Mouse (Mus musculus) stomach, postnatal 0 days (tissue): ENCODE measurements around the gene Mob3b. TPM values are rescaled to one million over a fixed set of nuclear protein-coding genes. Genes with fewer than 3 reads are reported as not detected.
A peak's percentile ranks its signal among the peaks of the same experiment; 100 is the strongest.

Source experiments
- ATAC-seq: fragments of 200-750 bp; cut with Nextera tagmentation; 2 replicates; pipeline ENCODE4 v1.8.0; 2017; ENCODE audit not compliant: low FRiP score, low TSS enrichment
- DNase-seq: peaks from one replicate; pipeline ENCODE4 v3.0.0-alpha.2; 2016; ENCODE audit warnings: low spot score
- H3K27ac ChIP-seq: fragments of 300-500 bp; sonication (generic); replicated peaks from 2 replicates; pipeline ENCODE4 v1.5.1; 2014; ENCODE audit warnings: mild to moderate bottlenecking, control low read depth
- H3K27me3 ChIP-seq: fragments of 300-500 bp; sonication (generic); 2 replicates; pipeline ENCODE4 v1.6.1; 2014; ENCODE audit warnings: low read length; ENCODE audit not compliant: control insufficient read depth, insufficient read depth
- H3K36me3 ChIP-seq: fragments of 300-500 bp; sonication (generic); 2 replicates; pipeline ENCODE4 v1.6.1; 2014; ENCODE audit warnings: low read length, mixed read lengths; ENCODE audit not compliant: control insufficient read depth, insufficient read depth
- H3K4me1 ChIP-seq: fragments of 300-500 bp; sonication (generic); replicated peaks from 2 replicates; pipeline ENCODE4 v1.6.1; 2014; ENCODE audit warnings: antibody characterized with exemption; ENCODE audit not compliant: control insufficient read depth, insufficient read depth
- H3K4me2 ChIP-seq: fragments of 300-500 bp; sonication (generic); replicated peaks from 2 replicates; pipeline ENCODE4 v1.6.1; 2014; ENCODE audit warnings: low read depth, mild to moderate bottlenecking, control low read depth, moderate library complexity
- H3K4me3 ChIP-seq: fragments of 300-500 bp; sonication (generic); 2 replicates; pipeline ENCODE4 v1.5.1; 2014; ENCODE audit warnings: low read depth, low read length, control low read depth
- H3K9ac ChIP-seq: fragments of 300-500 bp; sonication (generic); 2 replicates; pipeline ENCODE4 v1.6.1; 2014; ENCODE audit warnings: mild to moderate bottlenecking, low read length, control low read depth, mixed read lengths
- H3K9me3 ChIP-seq: fragments of 300-500 bp; sonication (generic); 2 replicates; pipeline ENCODE4 v1.6.1; 2016; ENCODE audit warnings: low read length; ENCODE audit not compliant: control insufficient read depth
- CTCF ChIP-seq: IDR thresholded peaks from 2 replicates; pipeline ENCODE4 v1.5.1; 2016; ENCODE audit warnings: antibody characterized with exemption, low read depth, mild to moderate bottlenecking, moderate library complexity
- EP300 ChIP-seq: optimal IDR thresholded peaks from 2 replicates; pipeline ENCODE3; 2016; ENCODE audit warnings: antibody characterized with exemption
- WGBS: fragments of 180-500 bp; shearing (Covaris S2); extraction: QIAGEN DNeasy Blood & Tissue Kit; methylation state at CpG from one replicate; pipeline ENCODE4 v1.1.7; 2014; 5-methylcytosine and 5-hydroxymethylcytosine counted together
- polyA plus RNA-seq: library from polyadenylated mRNA; unstranded; fragments of >200 nt; fragmentation: Nextera tagmentation; extraction: Ambion mirVana; gene quantifications from 2 replicates; pipeline ENCODE4 v1.2.1, GENCODE M21; 2015

Mob3b gene
- polyA plus RNA-seq, 1 experiment from 2014 or later: 15.0 TPM

DNA sequence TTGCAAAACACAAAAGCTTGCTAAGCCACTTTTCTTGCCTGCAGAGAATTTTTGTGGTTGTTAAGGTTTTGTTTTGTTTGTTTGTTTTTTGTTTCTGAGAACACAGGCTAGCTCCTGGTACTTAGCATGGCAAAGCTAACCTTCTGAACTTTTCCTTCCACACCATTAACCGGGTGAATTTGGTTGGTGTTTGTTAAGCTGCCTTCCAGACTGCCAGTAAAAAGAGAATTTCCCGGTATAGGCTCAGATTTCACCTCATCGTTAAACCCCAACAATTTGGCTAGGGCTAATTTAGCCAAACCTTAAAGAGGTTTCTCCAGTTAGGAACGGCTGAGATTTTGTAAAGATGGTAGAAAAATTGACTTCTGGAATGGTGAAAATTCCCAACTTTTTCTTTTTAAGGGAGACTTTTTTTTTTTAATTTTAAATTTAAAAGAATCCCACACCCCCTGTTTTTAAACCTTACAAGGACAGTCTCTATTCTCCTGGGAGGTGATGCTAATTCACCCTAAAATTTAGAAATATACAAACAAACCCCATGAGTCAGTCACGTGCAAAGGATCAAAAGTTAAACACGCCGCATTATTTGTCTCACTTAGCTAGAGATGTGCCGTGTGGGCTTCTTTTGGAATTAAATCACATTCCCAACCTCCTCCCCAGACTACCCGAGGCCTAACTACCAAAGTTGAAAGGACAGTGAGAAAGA, 108.1 kb downstream of the Mob3b start:
- DNase-seq (no peak), ATAC-seq (no peak)
- Histone ChIP-seq H3K27me3 (no peaks in the 10 kb centered on the region), H3K4me3 (no peak overlapping the region), H3K4me2 (no peak overlapping the region), H3K36me3 (no peaks in the 10 kb centered on the region), H3K4me1 (no peaks in the 10 kb centered on the region; the same call in 1 of the 2 replicates), H3K9me3 (no peaks in the 10 kb centered on the region), H3K9ac (no peak overlapping the region), H3K27ac (no peak overlapping the region)
- WGBS: 53% methylated on average over 9 of the region's 9 CpGs
- TF ChIP-seq EP300 (no peak), CTCF (no peak)

DNA sequence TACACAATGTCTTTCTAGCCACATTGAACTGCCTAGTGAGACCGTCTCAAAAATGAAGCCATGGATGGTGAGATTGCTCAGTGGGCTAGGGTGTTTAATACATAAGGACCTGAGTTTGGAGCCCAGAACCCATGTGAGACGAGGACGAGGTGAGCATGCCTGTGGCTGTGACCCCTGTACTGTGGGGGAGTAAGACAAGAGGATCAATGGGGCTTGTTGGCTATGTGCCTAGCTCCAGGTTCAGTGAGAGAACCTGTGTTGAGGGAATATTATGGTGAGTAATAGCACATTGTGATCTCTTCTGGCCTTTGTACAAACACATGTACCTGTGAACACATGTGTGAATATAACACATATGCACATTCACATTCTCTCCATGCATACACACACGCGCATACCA, 116.4 kb downstream of the Mob3b start:
- H3K27ac ChIP-seq: no peak overlapping the region
- no peak overlapping the region for H3K4me3 ChIP-seq
- 93% methylated on average over 5 of the region's 5 CpGs for WGBS

DNA sequence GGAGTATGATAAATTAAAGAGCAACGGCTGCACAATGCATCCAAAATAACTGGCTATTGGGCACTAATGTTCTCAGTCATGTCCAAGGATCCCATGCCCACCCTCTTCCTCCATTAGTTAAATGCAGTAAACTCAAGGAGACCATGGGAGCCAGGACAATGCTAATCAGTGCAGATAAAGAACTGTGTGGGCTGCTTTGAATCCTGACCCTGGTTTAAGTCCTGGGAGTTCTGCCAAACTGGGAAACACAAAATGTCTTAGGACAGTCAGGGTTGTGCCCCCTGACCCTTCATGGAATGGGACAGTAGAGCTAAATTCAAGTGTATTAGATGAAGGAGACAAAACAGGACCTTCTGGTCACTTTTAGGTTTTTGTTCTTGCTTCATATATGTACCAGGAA, 117.0 kb downstream of the Mob3b start:
- no peak overlapping the region for H3K27ac ChIP-seq
- no peaks in the 10 kb centered on the region for H3K27me3 ChIP-seq
- no peaks in the 10 kb centered on the region for H3K36me3 ChIP-seq
- H3K4me2 ChIP-seq: no peak overlapping the region
- no peaks in the 10 kb centered on the region for H3K9me3 ChIP-seq
- H3K9ac ChIP-seq: no peak overlapping the region
- H3K4me1 ChIP-seq: no peaks in the 10 kb centered on the region
- WGBS: 43% methylated on average over 1 of the region's 1 CpGs
- no peak for TF ChIP-seq EP300
- TF ChIP-seq CTCF: no peak
- no peak for DNase-seq
- no peak for ATAC-seq
- H3K4me3 ChIP-seq: no peak overlapping the region

More for the DNA sequence above, 116.4 kb downstream of the Mob3b start:
- no peaks in the 10 kb centered on the region for H3K4me1 ChIP-seq
- no peak for TF ChIP-seq EP300
- no peak for TF ChIP-seq CTCF
- ATAC-seq (no peak), DNase-seq (no peak)
- no peaks in the 10 kb centered on the region for H3K36me3 ChIP-seq
- no peaks in the 10 kb centered on the region for H3K9me3 ChIP-seq
- no peak overlapping the region for H3K9ac ChIP-seq
- no peak overlapping the region for H3K4me2 ChIP-seq
- H3K27me3 ChIP-seq: no peaks in the 10 kb centered on the region

DNA sequence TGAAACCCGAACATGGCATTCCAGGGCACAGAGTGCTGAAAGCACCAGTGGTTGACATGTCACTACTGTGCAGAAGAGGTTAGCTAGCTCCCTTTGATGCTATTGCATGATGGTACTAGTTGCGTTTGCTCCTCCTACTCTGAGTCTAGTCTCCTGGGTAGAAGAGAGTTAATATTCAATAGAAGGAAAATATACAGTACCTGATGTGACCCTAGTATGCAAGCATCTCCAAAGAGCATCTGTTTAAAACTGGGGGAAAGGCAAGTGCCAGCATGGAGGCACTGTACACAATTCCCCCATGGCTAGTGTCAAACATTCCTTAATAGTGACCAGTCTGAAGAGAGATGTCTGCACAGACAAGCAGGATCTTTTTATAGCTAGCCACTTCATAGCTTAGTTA, 119.5 kb downstream of the Mob3b start:
- no peak overlapping the region for H3K9ac ChIP-seq
- ATAC-seq (no peak), DNase-seq (no peak)
- H3K36me3 ChIP-seq: no peaks in the 10 kb centered on the region
- TF ChIP-seq EP300: no peak
- no peak for TF ChIP-seq CTCF
- H3K4me1 ChIP-seq: no peaks in the 10 kb centered on the region
- H3K9me3 ChIP-seq: no peaks in the 10 kb centered on the region
- H3K4me3 ChIP-seq: no peak overlapping the region
- H3K4me2 ChIP-seq: no peak overlapping the region
- WGBS: 61% methylated on average over 2 of the region's 2 CpGs
- H3K27me3 ChIP-seq: no peaks in the 10 kb centered on the region
- H3K27ac ChIP-seq: no peak overlapping the region

DNA sequence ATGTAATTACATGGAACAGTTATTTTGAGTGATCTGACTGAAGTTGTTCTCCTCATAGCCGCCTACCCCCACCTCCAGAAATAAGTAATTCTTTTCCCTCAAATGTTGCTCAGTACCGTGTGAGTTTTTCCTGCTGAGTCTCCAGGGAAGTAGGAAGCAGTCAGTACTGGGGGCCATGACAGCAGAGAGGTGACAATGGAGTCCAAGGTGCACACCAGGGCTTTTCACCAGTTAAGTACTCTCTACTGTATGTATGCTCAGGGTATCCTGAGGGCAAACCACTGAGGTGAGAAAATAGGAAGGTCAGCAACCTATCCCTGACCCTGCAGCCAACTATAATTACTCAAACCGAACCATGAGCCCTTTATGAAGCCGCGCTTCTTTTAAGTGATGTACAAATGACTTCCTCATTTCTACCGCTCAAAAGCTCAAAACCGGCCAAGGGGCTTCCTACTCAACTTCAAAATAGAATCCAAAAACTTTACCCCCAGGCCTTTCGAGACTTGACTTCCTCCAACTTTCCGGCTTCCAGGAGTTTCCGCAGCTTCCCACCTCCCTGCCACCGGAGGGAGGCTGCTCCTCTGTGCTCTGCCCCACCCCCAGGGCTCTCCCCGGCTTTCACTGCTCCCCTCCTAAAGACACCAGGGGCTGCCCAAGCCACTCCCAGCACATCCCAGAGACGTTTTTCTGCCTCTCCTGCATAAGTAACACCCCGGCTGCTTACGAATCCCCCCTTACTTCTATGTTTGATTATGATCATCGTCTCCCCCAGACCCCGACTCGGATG, 122.6 kb downstream of the Mob3b start:
- WGBS: 46% methylated on average over 18 of the region's 18 CpGs
- H3K9ac ChIP-seq: no peak overlapping the region
- H3K9me3 ChIP-seq: no peaks in the 10 kb centered on the region
- H3K4me2 ChIP-seq: peak overlapping the region; percentile 26; the same call in 1 of the 2 replicates
- DNase-seq: no peak
- TF ChIP-seq CTCF (no peak), EP300 (no peak)
- H3K27ac ChIP-seq: no peak overlapping the region
- no peaks in the 10 kb centered on the region for H3K36me3 ChIP-seq
- no peaks in the 10 kb centered on the region for H3K27me3 ChIP-seq
- no peak overlapping the region for H3K4me3 ChIP-seq
- no peak for ATAC-seq
- no peaks in the 10 kb centered on the region for H3K4me1 ChIP-seq

DNA sequence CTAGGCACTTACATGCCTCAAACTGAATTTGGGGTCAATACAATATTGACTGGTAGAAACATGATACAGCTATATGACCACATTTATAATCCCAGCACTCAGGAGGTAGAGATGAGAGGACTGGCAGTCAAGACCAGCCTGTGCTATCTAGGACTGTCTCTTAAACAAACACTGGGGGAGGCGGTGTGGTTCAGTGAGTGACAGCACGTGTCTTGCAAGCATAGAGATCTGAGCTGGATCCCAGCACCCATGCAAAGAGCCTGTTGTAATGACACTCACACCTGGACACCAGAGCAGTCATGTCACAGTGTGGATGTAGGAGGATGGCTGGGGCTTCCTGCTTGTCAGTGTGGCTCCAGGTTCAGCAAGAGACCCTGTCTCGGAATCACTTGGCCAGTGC, 124.5 kb downstream of the Mob3b start:
- H3K4me2 ChIP-seq: no peak overlapping the region
- H3K9me3 ChIP-seq: no peaks in the 10 kb centered on the region
- H3K4me3 ChIP-seq: no peak overlapping the region
- no peaks in the 10 kb centered on the region for H3K27me3 ChIP-seq
- H3K27ac ChIP-seq: no peak overlapping the region
- no peaks in the 10 kb centered on the region for H3K36me3 ChIP-seq
- no peak overlapping the region for H3K9ac ChIP-seq
- TF ChIP-seq CTCF (no peak), EP300 (no peak)
- no peak for DNase-seq
- H3K4me1 ChIP-seq: no peaks in the 10 kb centered on the region
- no peak for ATAC-seq
- 78% methylated on average over 3 of the region's 3 CpGs for WGBS
